Mouse (Mus musculus) embryonic facial prominence, embryonic 10.5 days (tissue): Measurements from ENCODE around the gene Wiz. TPM values are rescaled to one million over a fixed set of nuclear protein-coding genes. Genes with fewer than 3 reads are reported as not detected.

Experiments used
- microRNA-seq: library from miRNA; unstranded; fragments of <30 nt; microRNA quantifications from one replicate; pipeline ENCODE4, GENCODE M21; 2017
- polyA plus RNA-seq: library from polyadenylated mRNA; unstranded; fragments of >200 nt; fragmentation: Nextera tagmentation; extraction: Ambion mirVana; gene quantifications from 2 replicates; pipeline ENCODE4 v1.2.1, GENCODE M21; 2016

Wiz gene
- polyA plus RNA-seq, 1 experiment from 2014 or later = 35.2 TPM

Small RNA genes within 50 kb of the gene (microRNA-seq; reads per million reads assigned to microRNA genes)
- 0.91 reads per million for gene Gm22201

Other genes with a start within 250 kb of the Wiz start
- 23.7 and 24.5 TPM in 2 replicates for gene Notch3, start 222.6 kb downstream of the Wiz start, polyA plus RNA-seq
- gene Ephx3, start 199.9 kb downstream of the Wiz start, polyA plus RNA-seq = 0.12 TPM in 1 of 2 replicates, not detected in the other
- 116 and 122 TPM in 2 replicates for gene Brd4, start 104.7 kb downstream of the Wiz start, polyA plus RNA-seq
- 152 and 159 TPM in 2 replicates for gene Akap8, start 68.2 kb downstream of the Wiz start, polyA plus RNA-seq
- gene Akap8l, start 38.8 kb downstream of the Wiz start, polyA plus RNA-seq = 93.0 and 94.5 TPM in 2 replicates
- 0.64 and 0.85 TPM in 2 replicates for gene Rasal3, start 14.1 kb upstream of the Wiz start, polyA plus RNA-seq
- gene Pglyrp2, start 34.7 kb upstream of the Wiz start, polyA plus RNA-seq = not detected in 2 replicates
- gene Cyp4f39, start 63.3 kb upstream of the Wiz start, polyA plus RNA-seq = 0.44 and 0.63 TPM in 2 replicates
- 7.6 and 8.9 TPM in 2 replicates for gene Cyp4f17, start 116.6 kb upstream of the Wiz start, polyA plus RNA-seq
- 14.0 and 17.0 TPM in 2 replicates for gene Cyp4f16, start 147.1 kb upstream of the Wiz start, polyA plus RNA-seq
- not detected in 2 replicates for gene Cyp4f37, start 231.9 kb upstream of the Wiz start, polyA plus RNA-seq